Mouse (Mus musculus) stomach, postnatal 0 days (tissue): ENCODE data around the gene 4833420G17Rik. TPM values are rescaled to one million over a fixed set of nuclear protein-coding genes. Genes with fewer than 3 reads are reported as not detected.

Source experiments
- ATAC-seq: fragments of 200-750 bp; cut with Nextera tagmentation; 2 replicates; pipeline ENCODE4 v1.8.0; 2017; ENCODE audit not compliant: low FRiP score, low TSS enrichment
- DNase-seq: peaks from one replicate; pipeline ENCODE4 v3.0.0-alpha.2; 2016; ENCODE audit warnings: low spot score
- H3K27ac ChIP-seq: fragments of 300-500 bp; sonication (generic); replicated peaks from 2 replicates; pipeline ENCODE4 v1.5.1; 2014; ENCODE audit warnings: mild to moderate bottlenecking, control low read depth
- H3K27me3 ChIP-seq: fragments of 300-500 bp; sonication (generic); 2 replicates; pipeline ENCODE4 v1.6.1; 2014; ENCODE audit warnings: low read length; ENCODE audit not compliant: control insufficient read depth, insufficient read depth
- H3K36me3 ChIP-seq: fragments of 300-500 bp; sonication (generic); 2 replicates; pipeline ENCODE4 v1.6.1; 2014; ENCODE audit warnings: low read length, mixed read lengths; ENCODE audit not compliant: control insufficient read depth, insufficient read depth
- H3K4me1 ChIP-seq: fragments of 300-500 bp; sonication (generic); replicated peaks from 2 replicates; pipeline ENCODE4 v1.6.1; 2014; ENCODE audit warnings: antibody characterized with exemption; ENCODE audit not compliant: control insufficient read depth, insufficient read depth
- H3K4me2 ChIP-seq: fragments of 300-500 bp; sonication (generic); replicated peaks from 2 replicates; pipeline ENCODE4 v1.6.1; 2014; ENCODE audit warnings: low read depth, mild to moderate bottlenecking, control low read depth, moderate library complexity
- H3K4me3 ChIP-seq: fragments of 300-500 bp; sonication (generic); 2 replicates; pipeline ENCODE4 v1.5.1; 2014; ENCODE audit warnings: low read depth, low read length, control low read depth
- H3K9ac ChIP-seq: fragments of 300-500 bp; sonication (generic); 2 replicates; pipeline ENCODE4 v1.6.1; 2014; ENCODE audit warnings: mild to moderate bottlenecking, low read length, control low read depth, mixed read lengths
- H3K9me3 ChIP-seq: fragments of 300-500 bp; sonication (generic); 2 replicates; pipeline ENCODE4 v1.6.1; 2016; ENCODE audit warnings: low read length; ENCODE audit not compliant: control insufficient read depth
- CTCF ChIP-seq: IDR thresholded peaks from 2 replicates; pipeline ENCODE4 v1.5.1; 2016; ENCODE audit warnings: antibody characterized with exemption, low read depth, mild to moderate bottlenecking, moderate library complexity
- EP300 ChIP-seq: optimal IDR thresholded peaks from 2 replicates; pipeline ENCODE3; 2016; ENCODE audit warnings: antibody characterized with exemption
- WGBS: fragments of 180-500 bp; shearing (Covaris S2); extraction: QIAGEN DNeasy Blood & Tissue Kit; methylation state at CpG from one replicate; pipeline ENCODE4 v1.1.7; 2014; 5-methylcytosine and 5-hydroxymethylcytosine counted together
- polyA plus RNA-seq: library from polyadenylated mRNA; unstranded; fragments of >200 nt; fragmentation: Nextera tagmentation; extraction: Ambion mirVana; gene quantifications from 2 replicates; pipeline ENCODE4 v1.2.1, GENCODE M21; 2015

The 4833420G17Rik gene
- polyA plus RNA-seq, 1 experiment from 2014 or later, result 24.1 TPM

DNA sequence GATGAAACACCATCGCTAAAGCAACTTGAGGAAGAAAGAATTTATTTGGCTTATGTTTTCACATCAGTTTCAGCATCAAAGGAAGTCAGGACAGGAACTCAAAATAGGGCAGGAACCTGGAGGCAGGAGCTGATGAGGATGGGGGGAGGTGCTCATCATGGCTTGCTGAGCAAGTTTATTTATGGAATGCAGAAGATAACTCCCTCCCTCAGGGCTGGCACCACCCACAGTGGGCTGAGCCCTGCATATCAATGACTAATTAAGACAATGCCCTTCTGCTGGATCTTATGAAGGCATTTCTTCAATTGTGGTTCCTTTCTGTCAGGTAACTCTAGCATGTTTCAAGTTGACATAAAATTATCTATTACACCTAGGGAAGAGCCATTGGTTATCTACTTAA, 20.3 kb upstream of the 4833420G17Rik start:
- ATAC-seq (no peak), DNase-seq (no peak)
- Histone ChIP-seq H3K4me1 (no peaks in the 10 kb centered on the region), H3K36me3 (peaks cover 15% of the 10 kb centered on the region), H3K27ac (no peak overlapping the region), H3K4me2 (no peak overlapping the region), H3K9ac (no peak overlapping the region), H3K9me3 (no peaks in the 10 kb centered on the region), H3K4me3 (no peak overlapping the region), H3K27me3 (no peaks in the 10 kb centered on the region)
- WGBS, result 96% methylated on average over 1 of the region's 1 CpGs
- no peak for TF ChIP-seq CTCF
- no peak for TF ChIP-seq EP300

DNA sequence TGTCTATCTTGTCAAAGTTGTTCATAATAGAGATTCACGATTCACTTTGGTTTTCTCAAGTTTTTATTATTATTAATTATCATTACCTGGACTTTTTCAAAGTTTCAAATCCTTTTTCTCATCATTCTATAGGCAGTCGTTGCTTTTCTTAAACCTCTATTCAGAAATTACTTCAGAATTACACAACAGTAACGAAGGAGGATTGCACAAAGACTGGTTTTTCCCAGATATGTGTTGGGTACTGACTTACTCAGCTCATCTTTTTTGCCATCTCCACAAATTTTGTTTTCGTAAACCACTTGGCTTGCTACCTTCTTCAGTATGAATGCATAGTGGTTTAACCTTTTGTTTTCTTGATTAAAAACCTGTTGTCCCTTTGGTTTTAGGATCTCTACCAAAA, 9.0 kb upstream of the 4833420G17Rik start:
- Histone ChIP-seq H3K27ac (no peak overlapping the region), H3K4me2 (no peak overlapping the region), H3K4me3 (no peak overlapping the region), H3K4me1 (no peaks in the 10 kb centered on the region), H3K36me3 (peaks cover 12% of the 10 kb centered on the region), H3K9ac (no peak overlapping the region), H3K9me3 (no peaks in the 10 kb centered on the region), H3K27me3 (no peaks in the 10 kb centered on the region)
- WGBS, result 91% methylated on average over 4 of the region's 4 CpGs
- ATAC-seq (no peak), DNase-seq (no peak)
- TF ChIP-seq EP300 (no peak), CTCF (no peak)

DNA sequence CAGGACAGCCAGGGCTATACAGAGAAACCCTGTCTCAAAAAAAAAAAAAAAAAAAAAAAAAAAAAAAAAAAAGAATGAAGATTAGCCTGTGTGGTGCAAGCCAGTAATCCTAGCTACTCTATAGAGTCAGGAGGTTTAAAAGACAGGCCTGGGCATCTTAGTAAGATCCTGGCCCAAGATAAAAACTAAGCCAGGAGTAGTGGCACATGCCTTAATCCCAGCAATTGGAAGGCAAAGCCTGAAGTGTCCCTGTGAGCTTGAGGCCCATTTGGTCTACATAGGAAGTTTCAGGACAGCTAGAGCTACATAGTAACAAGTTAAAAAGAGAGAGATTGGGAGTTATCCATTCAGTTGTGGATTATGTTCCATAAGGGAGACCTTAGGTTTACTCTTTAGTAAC, 7.5 kb upstream of the 4833420G17Rik start:
- Histone ChIP-seq H3K27ac (no peak overlapping the region), H3K4me1 (no peaks in the 10 kb centered on the region), H3K36me3 (peaks cover 12% of the 10 kb centered on the region), H3K9ac (no peak overlapping the region), H3K4me3 (no peak overlapping the region), H3K27me3 (no peaks in the 10 kb centered on the region), H3K4me2 (no peak overlapping the region), H3K9me3 (no peaks in the 10 kb centered on the region)
- DNase-seq, result no peak
- TF ChIP-seq EP300 (no peak), CTCF (no peak)
- no peak for ATAC-seq

DNA sequence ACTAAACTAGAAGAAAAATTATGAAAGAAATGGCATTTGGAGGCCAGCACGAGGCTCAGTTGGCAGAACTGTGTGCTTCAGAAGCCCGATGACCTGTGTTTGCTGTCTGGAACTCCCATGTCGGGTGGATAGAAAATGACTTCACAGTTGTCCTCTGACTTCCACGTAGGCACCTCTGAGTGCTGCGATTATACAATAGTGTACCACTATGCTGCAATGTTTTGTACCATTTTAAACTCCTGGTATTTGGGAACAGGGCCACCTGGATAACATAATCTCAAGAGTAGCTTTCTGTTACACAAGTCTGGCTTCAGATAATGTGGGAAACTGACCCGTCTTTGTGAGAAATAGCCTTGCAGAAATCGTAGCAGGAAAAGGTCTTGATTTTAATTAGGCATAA, 6.2 kb upstream of the 4833420G17Rik start:
- DNase-seq (no peak), ATAC-seq (no peak)
- H3K4me2 ChIP-seq, result no peak overlapping the region
- H3K9ac ChIP-seq, result no peak overlapping the region
- H3K4me1 ChIP-seq, result no peaks in the 10 kb centered on the region
- H3K27me3 ChIP-seq, result no peaks in the 10 kb centered on the region
- TF ChIP-seq EP300, result no peak
- TF ChIP-seq CTCF, result no peak
- no peak overlapping the region for H3K27ac ChIP-seq
- 83% methylated on average over 7 of the region's 7 CpGs for whole genome bisulfite sequencing
- H3K9me3 ChIP-seq, result no peaks in the 10 kb centered on the region
- 0 out of 2 replicates have a peak, but pooled peaks cover 7% of the 10 kb centered on the region for H3K36me3 ChIP-seq
- no peak overlapping the region for H3K4me3 ChIP-seq

DNA sequence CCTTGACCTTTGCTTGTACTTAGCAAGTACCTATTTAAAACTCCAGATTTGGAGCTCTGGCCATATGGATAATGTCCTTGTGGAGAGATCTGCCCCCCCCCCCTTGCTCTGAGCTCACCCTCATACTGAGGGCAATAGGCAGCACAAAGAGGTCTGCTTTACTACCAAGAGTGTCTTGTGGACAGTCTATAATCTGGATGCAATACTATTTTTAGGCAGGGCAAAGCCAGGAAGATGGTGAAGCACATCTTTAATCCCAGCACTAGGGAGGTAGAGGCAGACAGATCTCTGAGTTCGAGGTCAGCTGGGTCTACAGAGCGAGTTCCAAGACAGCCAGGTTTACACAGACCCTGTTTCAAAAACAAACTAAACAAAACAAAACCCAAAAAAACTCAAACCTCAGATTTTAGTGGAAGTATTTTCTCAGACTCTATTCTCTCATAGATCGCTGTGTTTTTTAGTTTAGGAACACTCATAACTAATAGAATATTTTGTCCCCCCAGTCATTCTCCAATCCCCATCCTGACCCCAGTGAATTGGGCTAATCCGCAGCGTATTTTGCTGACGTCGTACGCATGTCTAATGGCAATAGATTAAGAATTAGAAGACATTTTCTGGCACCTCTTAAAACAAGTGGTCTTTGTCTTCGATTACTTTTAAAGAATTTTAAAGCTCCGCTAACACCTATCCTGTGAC, 520 bp upstream of the 4833420G17Rik start:
- WGBS, result 4% methylated on average over 10 of the region's 10 CpGs
- Histone ChIP-seq H3K4me3 (peak overlapping the region; percentile 90), H3K9me3 (no peaks in the 10 kb centered on the region), H3K27ac (peak overlapping the region; percentile 89), H3K4me2 (peak overlapping the region; percentile 63), H3K9ac (peak overlapping the region; percentile 82), H3K36me3 (no peaks in the 10 kb centered on the region), H3K27me3 (no peaks in the 10 kb centered on the region), H3K4me1 (no peaks in the 10 kb centered on the region)
- DNase-seq (no peak), ATAC-seq (peak; percentile 49)
- TF ChIP-seq CTCF, result no peak
- peak; percentile 59 for TF ChIP-seq EP300

DNA sequence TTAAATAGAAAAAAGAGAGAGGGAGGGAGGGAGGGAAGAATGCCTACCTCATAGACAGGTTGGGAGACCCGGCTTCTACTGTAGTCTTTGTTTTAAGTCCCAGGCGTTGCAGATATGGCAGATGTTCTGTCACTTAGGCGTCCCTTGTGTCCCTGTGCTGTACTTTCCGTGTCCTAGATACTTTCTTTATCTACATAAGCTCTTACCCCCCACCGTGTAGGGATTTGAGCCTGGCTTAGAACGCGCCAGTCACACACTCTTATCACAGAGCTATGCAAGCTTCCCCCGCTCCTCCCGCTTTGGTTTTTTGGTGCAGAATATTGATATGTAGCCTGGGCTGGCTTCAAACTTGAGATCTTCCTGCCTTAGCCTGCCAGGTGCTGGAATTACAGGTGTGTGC, 14.1 kb downstream of the 4833420G17Rik start:
- TF ChIP-seq CTCF, result no peak
- TF ChIP-seq EP300, result no peak
- WGBS, result 82% methylated on average over 9 of the region's 9 CpGs
- Histone ChIP-seq H3K9me3 (no peaks in the 10 kb centered on the region), H3K27me3 (no peaks in the 10 kb centered on the region), H3K27ac (no peak overlapping the region), H3K4me1 (no peaks in the 10 kb centered on the region), H3K4me3 (no peak overlapping the region), H3K36me3 (peaks cover 9% of the 10 kb centered on the region), H3K4me2 (no peak overlapping the region), H3K9ac (no peak overlapping the region)
- no peak for ATAC-seq
- DNase-seq, result no peak
